Mouse (Mus musculus) cerebellum, adult 2 months (tissue): ENCODE measurements around the gene Cyb5d2. TPM values are rescaled to one million over a fixed set of nuclear protein-coding genes. Genes with fewer than 3 reads are reported as not detected.
A peak's percentile ranks its signal among the peaks of the same experiment; 100 is the strongest.
"Not testable (repeated sequence)": the region's sequence is repeated elsewhere in the genome, so short reads cannot be mapped to it uniquely, and the experiment has no call there.

Experiments used
- DNase-seq, 2 experiments: peaks; one replicate each; pipeline ENCODE4 v3.0.0; 2021
- H3K27ac ChIP-seq: fragments of 200-500 bp; 2 replicates; pipeline ENCODE4 v1.5.1; 2012; ENCODE audit warnings: low read length, control low read depth, inconsistent platforms; ENCODE audit not compliant: insufficient read depth
- H3K27me3 ChIP-seq: fragments of 200-500 bp; 2 replicates; pipeline ENCODE4 v1.6.1; 2012; ENCODE audit warnings: inconsistent platforms, mild to moderate bottlenecking, low read length, moderate library complexity; ENCODE audit not compliant: control insufficient read depth, insufficient read depth
- H3K4me1 ChIP-seq: fragments of 200-500 bp; 2 replicates; pipeline ENCODE4 v1.6.1; 2011; ENCODE audit warnings: low read length; ENCODE audit not compliant: control insufficient read depth, insufficient read depth
- H3K4me3 ChIP-seq: fragments of 200-500 bp; replicated peaks from 2 replicates; pipeline ENCODE3; 2011; ENCODE audit warnings: mild to moderate bottlenecking, low read depth, low read length, control low read depth; ENCODE audit not compliant: insufficient read depth
- CTCF ChIP-seq: fragments of 200-500 bp; IDR thresholded peaks from 2 replicates; pipeline ENCODE4 v1.5.1; 2011; ENCODE audit warnings: low read depth, mild to moderate bottlenecking, control low read depth, low read length, moderate library complexity, borderline replicate concordance; ENCODE audit not compliant: insufficient read depth
- POLR2A ChIP-seq: fragments of 200-500 bp; IDR thresholded peaks from 2 replicates; pipeline ENCODE4 v1.6.1; 2011; ENCODE audit warnings: low read length, control low read depth, borderline replicate concordance; ENCODE audit not compliant: insufficient read depth
- WGBS: fragments of 180-500 bp; shearing (Covaris S2); methylation state at CpG from one replicate; pipeline ENCODE4 v1.1.7; 2018; 5-methylcytosine and 5-hydroxymethylcytosine counted together
- polyA plus RNA-seq: library from polyadenylated mRNA; depleted of rRNA; stranded (reverse); fragments of >200 nt; gene quantifications from 2 replicates; pipeline ENCODE4 v1.2.3, GENCODE M21; 2012

The Cyb5d2 gene
- polyA plus RNA-seq, 1 experiment: 16.4 TPM

DNA sequence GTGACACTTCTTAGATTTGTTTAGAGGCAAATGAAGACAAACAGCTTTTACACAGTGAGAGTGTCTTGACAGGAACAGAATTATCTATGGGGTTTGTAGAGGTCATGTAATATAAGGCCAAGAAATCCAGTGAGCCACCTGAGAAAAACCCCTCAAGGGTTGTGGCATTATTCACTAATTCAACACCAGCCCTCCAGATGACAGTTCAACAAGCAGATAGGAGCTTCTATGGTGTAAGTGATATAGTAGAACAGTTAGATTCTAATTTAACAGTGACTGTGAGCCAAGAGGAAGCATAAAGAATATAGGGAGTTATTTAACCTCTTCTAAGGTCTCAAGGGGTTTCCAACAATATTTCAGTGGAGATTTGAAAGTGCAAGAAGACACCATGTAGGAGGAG is 2.2 kb upstream of the Cyb5d2 start:
- no peak overlapping the region for H3K4me3 ChIP-seq
- no peak for DNase-seq
- TF ChIP-seq POLR2A: no peak
- TF ChIP-seq CTCF: no peak
- H3K4me1 ChIP-seq: peaks cover 3% of the 10 kb centered on the region; the same call in 1 of the 2 replicates
- no peaks in the 10 kb centered on the region for H3K27me3 ChIP-seq
- no peak overlapping the region for H3K27ac ChIP-seq

DNA sequence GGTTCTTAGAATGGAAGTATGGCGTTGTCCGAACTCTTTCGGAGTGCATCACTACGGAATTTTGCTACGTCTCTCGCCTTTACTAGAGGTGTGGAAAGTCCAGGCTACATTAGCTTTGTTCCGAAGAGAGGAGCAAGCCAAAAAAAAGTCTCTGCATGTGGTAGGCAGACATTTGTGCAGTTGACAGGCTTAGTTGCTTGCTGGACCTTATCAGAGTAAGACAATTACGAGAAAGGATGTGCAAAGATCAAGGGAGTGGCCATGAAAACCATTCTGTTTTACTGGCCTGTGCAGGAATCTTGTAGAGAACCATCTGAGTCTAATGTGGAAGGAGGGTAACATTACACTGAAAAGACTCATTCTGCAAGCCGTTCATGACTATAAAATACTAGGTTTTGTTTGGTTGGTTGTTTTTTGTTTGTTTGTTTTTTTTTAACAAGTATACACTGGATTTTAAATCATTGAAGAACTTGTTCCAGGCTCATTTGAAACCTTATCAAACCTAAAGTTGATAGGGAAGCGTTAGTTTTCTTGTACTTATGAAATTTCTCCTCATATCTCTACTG is 914 bp upstream of the Cyb5d2 start:
- no peak overlapping the region for H3K27ac ChIP-seq
- DNase-seq: no peak
- H3K4me1 ChIP-seq: no peaks in the 10 kb centered on the region
- peak overlapping the region; percentile 62 for H3K4me3 ChIP-seq
- no peaks in the 10 kb centered on the region for H3K27me3 ChIP-seq
- TF ChIP-seq CTCF (no peak), POLR2A (no peak)
- whole genome bisulfite sequencing: 12% methylated on average over 10 of the region's 10 CpGs

DNA sequence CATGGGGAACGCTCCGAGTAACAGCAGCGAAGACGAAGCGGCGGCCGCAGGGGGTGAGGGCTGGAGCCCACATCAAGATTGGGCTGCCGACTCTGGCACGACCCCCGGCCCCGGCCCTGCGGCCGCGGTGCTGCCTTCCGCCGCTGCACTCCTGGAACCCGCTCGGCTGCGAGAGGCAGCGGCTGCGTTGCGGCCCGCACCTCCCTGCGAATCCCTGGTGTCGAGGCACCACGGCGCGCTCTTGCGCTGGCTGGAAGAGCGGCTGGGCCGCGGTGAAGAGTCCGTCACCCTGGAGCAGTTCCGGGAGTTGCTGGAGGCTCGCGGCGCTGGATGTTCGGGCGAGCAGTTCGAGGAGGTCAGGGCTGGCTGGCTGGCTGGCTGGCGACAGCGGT is 350 bp upstream of the Cyb5d2 start:
- TF ChIP-seq CTCF (no peak), POLR2A (no peak)
- Histone ChIP-seq H3K4me1 (no peaks in the 10 kb centered on the region), H3K4me3 (peak overlapping the region; percentile 62), H3K27ac (peak overlapping the region; percentile 56; the same call in 1 of the 2 replicates), H3K27me3 (no peaks in the 10 kb centered on the region)
- under 1% methylated on average over 42 of the region's 42 CpGs for WGBS
- no peak for DNase-seq

DNA sequence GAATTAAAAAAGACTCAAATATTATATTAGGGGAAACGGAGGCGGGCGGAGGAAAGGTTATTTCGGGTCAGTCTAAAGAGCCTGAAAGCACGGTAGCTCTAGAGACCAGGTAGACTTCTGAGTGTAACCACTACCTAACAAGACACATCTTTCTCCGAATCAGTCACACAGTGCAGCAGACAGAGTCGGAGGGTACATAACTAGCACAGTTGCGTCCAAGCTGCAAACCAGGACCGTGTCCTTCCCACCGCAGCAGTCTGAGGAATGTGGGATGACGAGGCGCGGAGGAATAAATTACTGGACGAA is 840 bp downstream of the Cyb5d2 start:
- peak overlapping the region; percentile 62 for H3K4me3 ChIP-seq
- H3K27me3 ChIP-seq: no peaks in the 10 kb centered on the region
- peak overlapping the region; percentile 52 for H3K27ac ChIP-seq
- no peak for DNase-seq
- H3K4me1 ChIP-seq: no peaks in the 10 kb centered on the region
- TF ChIP-seq CTCF: no peak
- no peak for TF ChIP-seq POLR2A
- WGBS: 14% methylated on average over 14 of the region's 14 CpGs

DNA sequence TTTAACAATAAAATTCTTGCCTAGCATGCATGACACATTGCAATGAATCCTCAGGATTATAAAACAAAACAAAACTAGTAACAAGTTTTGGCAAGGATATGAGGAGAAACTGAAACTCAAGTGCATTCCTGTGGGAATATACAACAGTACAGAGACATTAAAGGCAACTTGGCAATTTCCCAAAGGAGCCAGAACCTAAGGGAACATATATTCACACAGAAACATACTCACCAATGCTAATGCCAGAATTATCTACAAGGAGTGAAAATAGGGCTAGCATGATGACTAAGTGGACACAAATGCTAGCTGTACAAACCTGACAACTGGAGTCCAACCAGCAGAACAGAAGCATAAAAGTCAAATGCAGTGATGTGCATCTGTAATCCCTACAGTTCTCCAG is 3.9 kb downstream of the Cyb5d2 start:
- no peaks in the 10 kb centered on the region for H3K4me1 ChIP-seq
- TF ChIP-seq POLR2A (no peak), CTCF (no peak)

DNA sequence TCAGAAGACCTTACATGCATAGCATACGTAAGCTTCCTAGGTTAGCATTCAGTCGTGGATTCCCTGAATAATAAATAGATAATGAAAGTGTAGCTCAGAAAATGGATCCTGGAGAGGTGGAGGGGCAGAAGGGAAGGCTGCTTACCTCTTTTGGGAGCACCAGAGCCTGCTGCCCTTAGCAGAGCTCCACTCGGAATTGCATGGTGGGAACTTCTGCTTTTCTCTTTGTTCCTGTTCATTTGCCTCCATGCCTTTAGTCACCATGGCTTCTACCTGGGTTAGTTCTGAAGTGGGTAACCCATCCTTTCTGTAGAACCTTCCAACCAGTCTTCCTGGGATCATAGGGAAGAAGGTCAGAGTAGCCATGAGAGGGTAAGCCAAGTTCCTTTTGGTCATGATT is 13.4 kb downstream of the Cyb5d2 start:
- Histone ChIP-seq H3K27me3 (no peaks in the 10 kb centered on the region), H3K27ac (no peak overlapping the region), H3K4me3 (no peak overlapping the region), H3K4me1 (no peaks in the 10 kb centered on the region)
- WGBS: 88% methylated on average over 3 of the region's 3 CpGs
- no peak for DNase-seq
- TF ChIP-seq CTCF: no peak
- TF ChIP-seq POLR2A: no peak

More for the DNA sequence above, 3.9 kb downstream of the Cyb5d2 start:
- Histone ChIP-seq H3K4me3 (no peak overlapping the region), H3K27me3 (no peaks in the 10 kb centered on the region), H3K27ac (no peak overlapping the region)
- DNase-seq: no peak

DNA sequence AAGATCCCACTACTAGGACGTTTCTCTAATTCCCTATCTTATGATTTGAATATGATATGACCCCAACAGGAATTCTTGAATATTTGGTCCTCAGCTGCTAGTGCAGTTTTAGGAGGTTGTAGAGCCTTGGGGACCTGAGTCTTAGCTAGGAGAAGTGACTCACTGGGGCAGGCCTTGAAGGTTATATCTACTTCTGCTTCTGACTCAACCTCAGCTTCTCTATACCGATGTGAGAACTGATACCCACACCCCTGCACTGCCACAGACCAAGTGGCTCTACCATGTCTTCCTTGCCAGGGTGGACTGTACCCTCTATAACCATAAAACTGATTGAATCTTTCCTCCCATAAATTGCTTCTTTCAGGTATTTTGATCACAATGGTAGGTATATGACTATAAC is 13.8 kb downstream of the Cyb5d2 start:
- 74% methylated on average over 2 of the region's 2 CpGs for WGBS
- Histone ChIP-seq H3K4me3 (no peak overlapping the region), H3K4me1 (no peaks in the 10 kb centered on the region), H3K27me3 (no peaks in the 10 kb centered on the region), H3K27ac (no peak overlapping the region)
- TF ChIP-seq CTCF: no peak
- TF ChIP-seq POLR2A: no peak
- DNase-seq: no peak

DNA sequence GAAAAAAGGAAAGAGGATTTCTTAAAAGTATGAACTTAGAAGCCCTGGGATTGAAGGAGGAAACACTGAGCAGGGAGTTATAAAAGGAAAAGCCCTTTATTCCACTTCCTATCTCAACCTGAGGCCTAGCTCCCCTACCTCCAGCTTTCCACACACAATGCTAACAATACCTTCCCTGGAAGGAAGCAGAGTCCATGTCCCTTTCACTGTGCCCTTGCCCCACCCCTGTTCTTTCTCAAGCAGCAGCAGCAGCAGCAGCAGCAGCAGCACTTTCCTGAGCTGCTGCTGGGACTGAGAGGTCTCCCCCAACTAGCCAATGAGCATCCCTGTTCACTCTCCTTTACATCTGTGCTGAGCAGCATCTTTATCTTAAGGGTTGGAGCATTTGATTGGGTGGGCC is 17.0 kb downstream of the Cyb5d2 start:
- Histone ChIP-seq H3K4me3 (no peak overlapping the region), H3K27me3 (no peaks in the 10 kb centered on the region), H3K27ac (no peak overlapping the region), H3K4me1 (no peaks in the 10 kb centered on the region)
- DNase-seq: no peak
- no peak for TF ChIP-seq CTCF
- TF ChIP-seq POLR2A: no peak

DNA sequence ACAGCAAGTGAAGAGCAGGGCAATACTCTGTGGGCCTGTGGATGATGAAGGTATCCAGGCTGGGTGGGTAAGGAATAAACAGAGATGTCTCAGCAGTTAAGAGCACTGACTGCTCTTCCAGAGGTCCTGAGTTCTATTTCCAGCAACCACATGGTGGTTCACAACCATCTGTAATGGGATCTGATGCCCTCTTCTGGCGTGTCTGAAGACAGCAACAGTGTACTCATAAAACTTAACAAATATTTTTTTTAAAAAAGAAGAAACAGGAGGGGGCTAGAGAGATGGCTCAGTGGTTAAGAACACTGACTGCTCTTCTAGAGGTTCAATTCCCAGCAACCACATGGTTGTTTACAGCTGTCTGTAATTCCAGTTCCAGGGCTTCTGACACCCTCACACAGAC is 23.3 kb downstream of the Cyb5d2 start:
- DNase-seq, H3K27me3 ChIP-seq, H3K4me3 ChIP-seq, H3K27ac ChIP-seq, H3K4me1 ChIP-seq: not testable (repeated sequence)
- 50% methylated on average over 1 of the region's 1 CpGs for WGBS
